ENCODE assay signal across 13 mouse cellular contexts in genomic region chr15:97890017-97890416, GRCm38 (mm10). TPM values are rescaled to one million over a fixed set of nuclear protein-coding genes. Genes with fewer than 3 reads are reported as not detected.
DNase-seq lines count a peak whose midpoint lies in the region; ATAC-seq and TF ChIP-seq lines count a peak whose summit lies in the region.
"Had no signal": no experiment of that assay in that cellular context is flagged by ENCODE, and none has a peak within 500 bp of the region (broad histone marks: within the 10 kb centered on the region; RNA-seq: fewer than 3 reads in every experiment).

No protein-coding gene starts in this region.

- H3K9ac ChIP-seq in forebrain, embryonic 14.5 days (ENCODE audit: low read length): no peak overlapping the region
- no peak overlapping the region for H3K9ac ChIP-seq in forebrain, embryonic 13.5 days
- no peak overlapping the region for H3K9ac ChIP-seq in forebrain, embryonic 11.5 days (ENCODE audit: low read length)
- H3K9ac ChIP-seq: limb, embryonic 15.5 days had no signal

- no peak overlapping the region for H3K4me3 ChIP-seq in forebrain, embryonic 14.5 days (ENCODE audit: low read depth, low read length)
- H3K4me3 ChIP-seq in forebrain, embryonic 13.5 days: no peak overlapping the region
- no peak overlapping the region for H3K4me3 ChIP-seq in small intestine, adult 2 months (ENCODE audit: low read depth, low read length)
- no peak overlapping the region for H3K4me3 ChIP-seq in forebrain, embryonic 11.5 days (ENCODE audit: low read depth, low read length)
- H3K4me3 ChIP-seq: erythroblast, embryonic 14.5 days; limb, embryonic 15.5 days had no signal

- peak; percentile 22 for DNase-seq in forebrain, embryonic 14.5 days (ENCODE audit: low spot score)
- DNase-seq in left cerebral cortex, adult 18-20 months (ENCODE audit: low spot score in 2 of 2): peak; percentile 25 to 27
- no peak for DNase-seq in left cerebral cortex, adult 9 months (ENCODE audit: low spot score in 2 of 2)
- DNase-seq in fat pad, adult 2 months (ENCODE audit: extremely low read depth, low read depth, low spot score): peak; percentile 58
- no peak for DNase-seq in adipocyte (ENCODE audit: low spot score)
- no peak for DNase-seq in forebrain, embryonic 11.5 days (ENCODE audit: low spot score)
- DNase-seq: lung, postnatal 10 days; thymus, adult 2 months had no signal

- H3K4me2 ChIP-seq in forebrain, embryonic 14.5 days (ENCODE audit: low read length): no peak overlapping the region
- H3K4me2 ChIP-seq in forebrain, embryonic 13.5 days: no peak overlapping the region
- no peak overlapping the region for H3K4me2 ChIP-seq in forebrain, embryonic 11.5 days (ENCODE audit: low read depth, low read length, severe bottlenecking)
- H3K4me2 ChIP-seq: limb, embryonic 15.5 days had no signal

- no peak for TF ChIP-seq POLR2A in small intestine, adult 2 months (IDR thresholded peaks at IDR 0.05; ENCODE audit: low read depth, low read length)

- TF ChIP-seq CTCF in small intestine, adult 2 months (IDR thresholded peaks at IDR 0.05; ENCODE audit: extremely low read depth, insufficient read length, insufficient replicate concordance, low read depth, low read length): no peak

- no peaks in the 10 kb centered on the region for H3K36me3 ChIP-seq in forebrain, embryonic 14.5 days (ENCODE audit: control insufficient read depth, insufficient read depth, low read length)
- H3K36me3 ChIP-seq in forebrain, embryonic 13.5 days (ENCODE audit: poor library complexity, severe bottlenecking): no peaks in the 10 kb centered on the region
- H3K36me3 ChIP-seq in small intestine, adult 2 months (ENCODE audit: control insufficient read depth, insufficient read depth, low read length): peaks cover 51% of the 10 kb centered on the region
- H3K36me3 ChIP-seq in forebrain, embryonic 11.5 days (ENCODE audit: control insufficient read depth, insufficient read depth, low read length): no peaks in the 10 kb centered on the region
- H3K36me3 ChIP-seq: limb, embryonic 15.5 days had no signal

- H3K4me1 ChIP-seq in forebrain, embryonic 14.5 days (ENCODE audit: control insufficient read depth, insufficient read depth, low read length): no peaks in the 10 kb centered on the region
- H3K4me1 ChIP-seq in forebrain, embryonic 13.5 days: no peaks in the 10 kb centered on the region
- peaks cover 27% of the 10 kb centered on the region for H3K4me1 ChIP-seq in small intestine, adult 2 months (ENCODE audit: control insufficient read depth, insufficient read depth, insufficient read length, low read length)
- H3K4me1 ChIP-seq in forebrain, embryonic 11.5 days (replicated peaks; ENCODE audit: control insufficient read depth, insufficient read depth, low read length): no peaks in the 10 kb centered on the region
- H3K4me1 ChIP-seq: limb, embryonic 15.5 days had no signal

- H3K9me3 ChIP-seq in forebrain, embryonic 14.5 days (replicated peaks; ENCODE audit: control insufficient read depth, low read length): no peaks in the 10 kb centered on the region
- H3K9me3 ChIP-seq in forebrain, embryonic 13.5 days (replicated peaks): no peaks in the 10 kb centered on the region
- H3K9me3 ChIP-seq in forebrain, embryonic 11.5 days (ENCODE audit: control insufficient read depth, low read length): no peaks in the 10 kb centered on the region
- H3K9me3 ChIP-seq: limb, embryonic 15.5 days had no signal

- 41% methylated on average over 11 of the region's 11 CpGs for WGBS in forebrain, embryonic 14.5 days
- WGBS in forebrain, embryonic 13.5 days: 55% methylated on average over 11 of the region's 11 CpGs
- WGBS in small intestine, adult 2 months: 24% methylated on average over 11 of the region's 11 CpGs
- 65% methylated on average over 11 of the region's 11 CpGs for WGBS in forebrain, embryonic 11.5 days

- H3K27ac ChIP-seq in forebrain, embryonic 14.5 days (ENCODE audit: low read depth, low read length): no peak overlapping the region
- no peak overlapping the region for H3K27ac ChIP-seq in forebrain, embryonic 13.5 days
- peak overlapping the region; percentile 23 for H3K27ac ChIP-seq in small intestine, adult 2 months (ENCODE audit: insufficient read depth, low read depth, low read length)
- no peak overlapping the region for H3K27ac ChIP-seq in forebrain, embryonic 11.5 days (ENCODE audit: low read depth, low read length)
- H3K27ac ChIP-seq: limb, embryonic 15.5 days had no signal

- no peak for ATAC-seq in forebrain, embryonic 14.5 days
- ATAC-seq in forebrain, embryonic 13.5 days: no peak
- ATAC-seq in forebrain, embryonic 11.5 days (replicated peaks; ENCODE audit: low FRiP score): no peak
- ATAC-seq: Patski had no signal

- H3K27me3 ChIP-seq in forebrain, embryonic 14.5 days (replicated peaks; ENCODE audit: control insufficient read depth, insufficient read depth, low read length): no peaks in the 10 kb centered on the region
- no peaks in the 10 kb centered on the region for H3K27me3 ChIP-seq in forebrain, embryonic 13.5 days
- H3K27me3 ChIP-seq in small intestine, adult 2 months (ENCODE audit: control insufficient read depth, insufficient read depth, low read length): no peaks in the 10 kb centered on the region
- no peaks in the 10 kb centered on the region for H3K27me3 ChIP-seq in forebrain, embryonic 11.5 days (ENCODE audit: control insufficient read depth, insufficient read depth, low read length)
- H3K27me3 ChIP-seq: limb, embryonic 15.5 days; Patski had no signal

RNA-seq across cellular contexts. Expression of gene Vdr, which starts 20.4 kb away (rescaled TPM):
- polyA plus RNA-seq in forebrain, embryonic 14.5 days (2014; fragmentation: Nextera tagmentation; extraction: Ambion mirVana): 0.20 TPM in 1 of 2 replicates, not detected in the other
- polyA plus RNA-seq in forebrain, embryonic 13.5 days (2015; fragmentation: Nextera tagmentation; extraction: Ambion mirVana): 0.05 TPM in 1 of 2 replicates, not detected in the other
- 1 to 10 TPM in 1 of 2 experiments, under 1 TPM in 1; 0.75 to 2.3 TPM for total RNA-seq in left cerebral cortex, adult 18-20 months (2021)
- polyA plus RNA-seq in small intestine, adult 2 months (2012; rRNA removed): 100 and 151 TPM in 2 replicates
- polyA plus RNA-seq in forebrain, embryonic 11.5 days (2014; fragmentation: Nextera tagmentation; extraction: Ambion mirVana): 0.17 and 0.33 TPM in 2 replicates
- polyA plus RNA-seq: erythroblast, embryonic 14.5 days had no signal

RNA-seq across cellular contexts. Expression of gene Hdac7, which starts 45.7 kb away (rescaled TPM):
- polyA plus RNA-seq in forebrain, embryonic 14.5 days (2014; fragmentation: Nextera tagmentation; extraction: Ambion mirVana): 19.5 and 20.0 TPM in 2 replicates
- polyA plus RNA-seq in forebrain, embryonic 13.5 days (2015; fragmentation: Nextera tagmentation; extraction: Ambion mirVana): 20.3 and 23.3 TPM in 2 replicates
- total RNA-seq in left cerebral cortex, adult 18-20 months (2021): 10 to 100 TPM; 31.5 to 36.1 TPM
- 21.3 and 29.9 TPM in 2 replicates for polyA plus RNA-seq in small intestine, adult 2 months (2012; rRNA removed)
- 23.9 and 26.4 TPM in 2 replicates for polyA plus RNA-seq in forebrain, embryonic 11.5 days (2014; fragmentation: Nextera tagmentation; extraction: Ambion mirVana)

Comparison
In these comparisons a context has a peak if more than half of its experiments do, and no peak if none do; other contexts are left out.
1. DNase-seq: peak in forebrain, embryonic 14.5 days (single experiment), left cerebral cortex, adult 18-20 months (2 of 2) and fat pad, adult 2 months (single experiment); none in left cerebral cortex, adult 9 months (0 of 2), adipocyte (single experiment) and forebrain, embryonic 11.5 days (single experiment).
2. RNA of gene Vdr, which starts 20.4 kb away (polyA plus RNA-seq): 100 to 151 TPM in small intestine, adult 2 months; 0.20 TPM in forebrain, embryonic 14.5 days, 0.17 to 0.33 TPM in forebrain, embryonic 11.5 days and 0.05 TPM in forebrain, embryonic 13.5 days; every median in the first group is over 10 times any median in the second.